Comparison of ENCODE assay signal across 17 mouse cellular contexts in genomic region chr4:100852448-100852847, GRCm38 (mm10).
DNase-seq lines count a peak whose midpoint lies in the region; ATAC-seq and TF ChIP-seq lines count a peak whose summit lies in the region.
"Had no signal": no experiment of that assay in that cellular context is flagged by ENCODE, and none has a peak within 500 bp of the region (broad histone marks: within the 10 kb centered on the region; RNA-seq: fewer than 3 reads in every experiment).

No protein-coding gene starts in this region.

- peak overlapping the region; percentile 69 for H3K27ac ChIP-seq in forebrain, embryonic 13.5 days
- no peak overlapping the region; the same call in 1 of the 2 replicates for H3K27ac ChIP-seq in forebrain, embryonic 12.5 days
- H3K27ac ChIP-seq in kidney, adult 2 months (ENCODE audit: insufficient read depth, low read depth, low read length) = no peak overlapping the region
- 0 out of 2 replicates have a peak overlapping the region, but pooled peaks have one; percentile 32 for H3K27ac ChIP-seq in midbrain, postnatal 0 days (ENCODE audit: low read depth, low read length)
- H3K27ac ChIP-seq in midbrain, embryonic 11.5 days (ENCODE audit: low read depth, low read length) = no peak overlapping the region
- peak overlapping the region; percentile 52; the same call in 1 of the 2 replicates for H3K27ac ChIP-seq in neural tube, embryonic 15.5 days (replicated peaks)
- H3K27ac ChIP-seq: stomach, embryonic 15.5 days had no signal

- no peak overlapping the region for H3K4me2 ChIP-seq in forebrain, embryonic 13.5 days
- H3K4me2 ChIP-seq in forebrain, embryonic 12.5 days = no peak overlapping the region
- no peak overlapping the region for H3K4me2 ChIP-seq in midbrain, postnatal 0 days (ENCODE audit: low read depth, low read length, poor library complexity, severe bottlenecking)
- H3K4me2 ChIP-seq in midbrain, embryonic 11.5 days = no peak overlapping the region
- no peak overlapping the region for H3K4me2 ChIP-seq in neural tube, embryonic 15.5 days
- H3K4me2 ChIP-seq: stomach, embryonic 15.5 days had no signal

- H3K4me3 ChIP-seq in forebrain, embryonic 13.5 days = no peak overlapping the region
- no peak overlapping the region for H3K4me3 ChIP-seq in forebrain, embryonic 12.5 days (replicated peaks)
- no peak overlapping the region for H3K4me3 ChIP-seq in kidney, adult 2 months (ENCODE audit: insufficient read depth, low read depth, low read length)
- H3K4me3 ChIP-seq in midbrain, postnatal 0 days (ENCODE audit: low read depth, low read length) = no peak overlapping the region
- H3K4me3 ChIP-seq in midbrain, embryonic 11.5 days (ENCODE audit: low read depth, low read length) = no peak overlapping the region
- no peak overlapping the region for H3K4me3 ChIP-seq in neural tube, embryonic 15.5 days (replicated peaks)
- H3K4me3 ChIP-seq: stomach, embryonic 15.5 days had no signal

- H3K9me3 ChIP-seq in forebrain, embryonic 13.5 days (replicated peaks) = no peaks in the 10 kb centered on the region
- no peaks in the 10 kb centered on the region for H3K9me3 ChIP-seq in forebrain, embryonic 12.5 days
- no peaks in the 10 kb centered on the region for H3K9me3 ChIP-seq in midbrain, postnatal 0 days (ENCODE audit: low read length)
- H3K9me3 ChIP-seq in midbrain, embryonic 11.5 days (ENCODE audit: control insufficient read depth, low read length) = no peaks in the 10 kb centered on the region
- no peaks in the 10 kb centered on the region for H3K9me3 ChIP-seq in neural tube, embryonic 15.5 days (replicated peaks)
- H3K9me3 ChIP-seq: stomach, embryonic 15.5 days had no signal

- H3K4me1 ChIP-seq in forebrain, embryonic 13.5 days = peaks cover 64% of the 10 kb centered on the region
- H3K4me1 ChIP-seq in forebrain, embryonic 12.5 days = peaks cover 48% of the 10 kb centered on the region
- peaks cover 6% of the 10 kb centered on the region; the same call in 1 of the 2 replicates for H3K4me1 ChIP-seq in kidney, adult 2 months (ENCODE audit: control insufficient read depth, insufficient read depth, low read length)
- peaks cover 15% of the 10 kb centered on the region; the same call in 1 of the 2 replicates for H3K4me1 ChIP-seq in midbrain, postnatal 0 days (ENCODE audit: insufficient read depth, low read length)
- peaks cover 20% of the 10 kb centered on the region for H3K4me1 ChIP-seq in midbrain, embryonic 11.5 days (ENCODE audit: control insufficient read depth, insufficient read depth, low read length)
- H3K4me1 ChIP-seq in neural tube, embryonic 15.5 days = peaks cover 36% of the 10 kb centered on the region

- TF ChIP-seq POLR2A in kidney, adult 2 months (IDR thresholded peaks at IDR 0.05; ENCODE audit: low read depth, low read length) = no peak

- H3K9ac ChIP-seq in forebrain, embryonic 13.5 days = no peak overlapping the region
- no peak overlapping the region for H3K9ac ChIP-seq in forebrain, embryonic 12.5 days
- H3K9ac ChIP-seq in midbrain, postnatal 0 days (replicated peaks; ENCODE audit: low read length, poor library complexity, severe bottlenecking) = no peak overlapping the region
- no peak overlapping the region for H3K9ac ChIP-seq in midbrain, embryonic 11.5 days (ENCODE audit: low read length)
- H3K9ac ChIP-seq in neural tube, embryonic 15.5 days (replicated peaks) = no peak overlapping the region
- H3K9ac ChIP-seq: stomach, embryonic 15.5 days had no signal

- no peaks in the 10 kb centered on the region for H3K36me3 ChIP-seq in forebrain, embryonic 13.5 days (ENCODE audit: poor library complexity, severe bottlenecking)
- H3K36me3 ChIP-seq in forebrain, embryonic 12.5 days (replicated peaks) = no peaks in the 10 kb centered on the region
- no peaks in the 10 kb centered on the region for H3K36me3 ChIP-seq in kidney, adult 2 months (ENCODE audit: control insufficient read depth, insufficient read depth, low read length)
- H3K36me3 ChIP-seq in midbrain, postnatal 0 days (ENCODE audit: insufficient read depth, low read length) = no peaks in the 10 kb centered on the region
- H3K36me3 ChIP-seq in midbrain, embryonic 11.5 days (ENCODE audit: control insufficient read depth, insufficient read depth, low read length) = no peaks in the 10 kb centered on the region
- no peaks in the 10 kb centered on the region for H3K36me3 ChIP-seq in neural tube, embryonic 15.5 days
- H3K36me3 ChIP-seq: stomach, embryonic 15.5 days had no signal

- no peak for TF ChIP-seq CTCF in kidney, adult 2 months (conservative IDR thresholded peaks at IDR 0.05; ENCODE audit: insufficient read depth, insufficient read length, low read depth, low read length)
- no peak for TF ChIP-seq CTCF in midbrain, postnatal 0 days (IDR thresholded peaks at IDR 0.05)

- ATAC-seq in forebrain, embryonic 13.5 days = peak; percentile 48; the same call in 1 of the 2 replicates
- no peak for ATAC-seq in forebrain, embryonic 12.5 days (ENCODE audit: low FRiP score)
- ATAC-seq in midbrain, postnatal 0 days (ENCODE audit: low FRiP score) = no peak
- no peak for ATAC-seq in midbrain, embryonic 11.5 days (ENCODE audit: low FRiP score)
- ATAC-seq in neural tube, embryonic 15.5 days (ENCODE audit: low FRiP score) = no peak
- ATAC-seq: intestine, postnatal 0 days had no signal

- H3K27me3 ChIP-seq in forebrain, embryonic 13.5 days = no peaks in the 10 kb centered on the region
- H3K27me3 ChIP-seq in forebrain, embryonic 12.5 days = no peaks in the 10 kb centered on the region
- no peaks in the 10 kb centered on the region for H3K27me3 ChIP-seq in kidney, adult 2 months (replicated peaks; ENCODE audit: control insufficient read depth, insufficient read depth, low read length)
- H3K27me3 ChIP-seq in midbrain, postnatal 0 days (ENCODE audit: insufficient read depth, low read length) = no peaks in the 10 kb centered on the region
- H3K27me3 ChIP-seq in midbrain, embryonic 11.5 days (ENCODE audit: control insufficient read depth, insufficient read depth, low read length) = no peaks in the 10 kb centered on the region
- no peaks in the 10 kb centered on the region for H3K27me3 ChIP-seq in neural tube, embryonic 15.5 days (replicated peaks)
- H3K27me3 ChIP-seq: stomach, embryonic 15.5 days had no signal

- WGBS in forebrain, embryonic 13.5 days = 33% methylated on average over 3 of the region's 3 CpGs
- WGBS in forebrain, embryonic 12.5 days = 63% methylated on average over 3 of the region's 3 CpGs
- 53% methylated on average over 3 of the region's 3 CpGs for WGBS in kidney, adult 2 months
- 41% methylated on average over 3 of the region's 3 CpGs for WGBS in midbrain, postnatal 0 days
- 64% methylated on average over 3 of the region's 3 CpGs for WGBS in midbrain, embryonic 11.5 days
- WGBS in neural tube, embryonic 15.5 days = 34% methylated on average over 3 of the region's 3 CpGs

- peak; percentile 43 for DNase-seq in kidney, adult 2 months
- no peak for DNase-seq in kidney, postnatal 14 days
- no peak for DNase-seq in midbrain, postnatal 0 days (ENCODE audit: low spot score)
- no peak for DNase-seq in midbrain, embryonic 11.5 days (ENCODE audit: low spot score, missing footprints)
- no peak for DNase-seq in embryo, embryonic 10.5 days (ENCODE audit: low spot score)
- DNase-seq: cerebellum, postnatal 25 days; heart, adult 18-20 months; heart, postnatal 4 days; kidney, postnatal 25 days; left cerebral cortex, postnatal 4 days; lung, adult 18-20 months; thymus, adult 2 months had no signal

Comparison
In these comparisons a context has a peak if more than half of its experiments do, and no peak if none do; other contexts are left out.
1. H3K27ac ChIP-seq: peak in forebrain, embryonic 13.5 days (single experiment), midbrain, postnatal 0 days (single experiment) and neural tube, embryonic 15.5 days (single experiment); none in forebrain, embryonic 12.5 days (single experiment), kidney, adult 2 months (single experiment) and midbrain, embryonic 11.5 days (single experiment).